In the genomic region with DNA sequence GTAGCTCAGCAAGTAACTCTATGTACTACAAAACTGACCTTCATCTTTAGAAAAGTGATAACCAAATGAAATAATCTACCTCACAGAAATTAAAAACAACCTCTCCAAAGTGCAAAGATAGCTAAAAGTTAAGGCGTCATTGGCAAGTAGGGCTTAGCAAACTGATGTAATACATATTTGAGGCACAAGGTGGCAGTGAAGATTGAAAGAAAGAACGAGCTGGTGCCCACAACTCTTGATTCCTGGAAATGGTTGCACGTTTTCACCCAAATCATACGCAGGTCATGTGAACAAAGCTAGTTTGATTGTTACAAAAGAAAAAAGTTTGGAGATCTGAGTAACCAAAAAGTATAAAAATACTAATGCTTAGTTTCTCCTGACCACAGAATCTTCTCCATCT, we compare ENCODE assay signal across 7 mouse cellular contexts.
A peak's percentile ranks its signal among the peaks of the same experiment; 100 is the strongest.
DNase-seq lines count a peak whose midpoint lies in the region; ATAC-seq and TF ChIP-seq lines count a peak whose summit lies in the region.

No protein-coding gene starts in this region.

- 26% methylated on average over 4 of the region's 4 CpGs for WGBS in kidney, embryonic 15.5 days

- intact Hi-C loops in left cerebral cortex, adult 2 months (cut with DNase I) = loop anchor here (1.0 kb wide), 1 partner anchor 18 kb away; no protein-coding TSS in a partner anchor

- peak; percentile 87 for DNase-seq in kidney, adult 9 months
- peak; percentile 67 to 81 for DNase-seq in CD8-positive naive resting alpha-beta T cell, adult 2 months (ENCODE audit: low read depth in 2 of 2, low spot score in 2 of 2)
- DNase-seq in NIH3T3 (ENCODE audit: low read depth) = peak; percentile 87
- peak in 1 of 2 experiments; percentile 33 for DNase-seq in left cerebral cortex, adult 2 months (ENCODE audit: extremely low spot score in 1 of 2, low spot score in 2 of 2)
- peak; percentile 22 to 55 for DNase-seq in spleen, postnatal 10 days (ENCODE audit: low spot score in 2 of 2)

- peaks cover 13% of the 10 kb centered on the region for H3K36me3 ChIP-seq in kidney, embryonic 15.5 days

- H3K4me1 ChIP-seq in kidney, embryonic 15.5 days = peaks cover 7% of the 10 kb centered on the region

- H3K9ac ChIP-seq in kidney, embryonic 15.5 days = no peak overlapping the region

- no peak overlapping the region for H3K4me2 ChIP-seq in kidney, embryonic 15.5 days

- no peak overlapping the region for H3K27ac ChIP-seq in kidney, embryonic 15.5 days
- H3K27ac ChIP-seq in left cerebral cortex, adult 2 months = no peak overlapping the region

- H3K9me3 ChIP-seq in kidney, embryonic 15.5 days (replicated peaks) = no peaks in the 10 kb centered on the region

- no peak for ATAC-seq in kidney, embryonic 15.5 days (replicated peaks; ENCODE audit: low FRiP score)
- ATAC-seq in common myeloid progenitor, adult 5-6 weeks (replicated peaks; ENCODE audit: low read depth, poor library complexity, severe bottlenecking) = peak; percentile 92

- TF ChIP-seq CTCF in left cerebral cortex, adult 2 months (IDR thresholded peaks at IDR 0.05) = peak; percentile 74

- no peak overlapping the region for H3K4me3 ChIP-seq in kidney, embryonic 15.5 days (replicated peaks)
- H3K4me3 ChIP-seq in left cerebral cortex, adult 2 months = no peak overlapping the region

- H3K27me3 ChIP-seq in kidney, embryonic 15.5 days = no peaks in the 10 kb centered on the region
